Mouse (Mus musculus): ENCODE results near the gene Ncbp1. TPM values are rescaled to one million over a fixed set of nuclear protein-coding genes. Genes with fewer than 3 reads are reported as not detected.

The Ncbp1 gene
- polyA plus RNA-seq, 1 experiment from 2014 or later: 70.2 TPM

GRCm38 (mm10) chr4:46120767-46121166, 17.6 kb upstream of the Ncbp1 start:
- Histone ChIP-seq H3K27ac (ENCODE audit: low read length) (no peak overlapping the region), H3K27me3 (ENCODE audit: control insufficient read depth, insufficient read depth, low read depth, low read length) (no peaks in the 10 kb centered on the region), H3K4me1 (ENCODE audit: control insufficient read depth, insufficient read depth, low read length) (no peaks in the 10 kb centered on the region), H3K9ac (ENCODE audit: low read depth, low read length) (no peak overlapping the region), H3K4me2 (ENCODE audit: low read length) (no peak overlapping the region), H3K36me3 (ENCODE audit: control insufficient read depth, insufficient read depth, low read length) (peaks cover 39% of the 10 kb centered on the region), H3K9me3 (replicated peaks; ENCODE audit: control insufficient read depth, low read length, poor library complexity, severe bottlenecking) (no peaks in the 10 kb centered on the region), H3K4me3 (ENCODE audit: low read depth, low read length) (no peak overlapping the region)
- WGBS: 91% methylated on average over 3 of the region's 3 CpGs
- no peak for ATAC-seq

GRCm38 (mm10) chr4:46123358-46123757, 15.1 kb upstream of the Ncbp1 start:
- Histone ChIP-seq H3K27me3 (ENCODE audit: control insufficient read depth, insufficient read depth, low read depth, low read length) (no peaks in the 10 kb centered on the region), H3K4me1 (ENCODE audit: control insufficient read depth, insufficient read depth, low read length) (no peaks in the 10 kb centered on the region), H3K4me3 (ENCODE audit: low read depth, low read length) (no peak overlapping the region), H3K27ac (ENCODE audit: low read length) (no peak overlapping the region), H3K9me3 (replicated peaks; ENCODE audit: control insufficient read depth, low read length, poor library complexity, severe bottlenecking) (no peaks in the 10 kb centered on the region), H3K9ac (ENCODE audit: low read depth, low read length) (no peak overlapping the region), H3K36me3 (ENCODE audit: control insufficient read depth, insufficient read depth, low read length) (peaks cover 29% of the 10 kb centered on the region), H3K4me2 (ENCODE audit: low read length) (no peak overlapping the region)
- no peak for ATAC-seq
- 91% methylated on average over 6 of the region's 6 CpGs for WGBS

GRCm38 (mm10) chr4:46126541-46126940, 11.9 kb upstream of the Ncbp1 start:
- H3K36me3 ChIP-seq (ENCODE audit: control insufficient read depth, insufficient read depth, low read length): peaks cover 34% of the 10 kb centered on the region
- ATAC-seq: peak; percentile 66; the same call in 1 of the 2 replicates
- WGBS: 47% methylated on average over 2 of the region's 2 CpGs

GRCm38 (mm10) chr4:46129311-46130004, 9.0 kb upstream of the Ncbp1 start:
- H3K4me3 ChIP-seq (ENCODE audit: low read depth, low read length): no peak overlapping the region
- H3K27me3 ChIP-seq (ENCODE audit: control insufficient read depth, insufficient read depth, low read depth, low read length): no peaks in the 10 kb centered on the region
- H3K27ac ChIP-seq (ENCODE audit: low read length): no peak overlapping the region
- H3K9ac ChIP-seq (ENCODE audit: low read depth, low read length): no peak overlapping the region
- no peaks in the 10 kb centered on the region for H3K9me3 ChIP-seq (replicated peaks; ENCODE audit: control insufficient read depth, low read length, poor library complexity, severe bottlenecking)
- WGBS: 90% methylated on average over 8 of the region's 8 CpGs
- H3K36me3 ChIP-seq (ENCODE audit: control insufficient read depth, insufficient read depth, low read length): peaks cover 31% of the 10 kb centered on the region
- no peak overlapping the region for H3K4me2 ChIP-seq (ENCODE audit: low read length)
- H3K4me1 ChIP-seq (ENCODE audit: control insufficient read depth, insufficient read depth, low read length): no peaks in the 10 kb centered on the region
- no peak for ATAC-seq

More at GRCm38 (mm10) chr4:46126541-46126940, 11.9 kb upstream of the Ncbp1 start:
- Histone ChIP-seq H3K27ac (ENCODE audit: low read length) (no peak overlapping the region), H3K4me2 (ENCODE audit: low read length) (no peak overlapping the region), H3K9me3 (replicated peaks; ENCODE audit: control insufficient read depth, low read length, poor library complexity, severe bottlenecking) (no peaks in the 10 kb centered on the region), H3K9ac (ENCODE audit: low read depth, low read length) (no peak overlapping the region), H3K4me1 (ENCODE audit: control insufficient read depth, insufficient read depth, low read length) (no peaks in the 10 kb centered on the region), H3K27me3 (ENCODE audit: control insufficient read depth, insufficient read depth, low read depth, low read length) (no peaks in the 10 kb centered on the region), H3K4me3 (ENCODE audit: low read depth, low read length) (no peak overlapping the region)

GRCm38 (mm10) chr4:46130221-46130620, 8.2 kb upstream of the Ncbp1 start:
- peaks cover 27% of the 10 kb centered on the region for H3K36me3 ChIP-seq (ENCODE audit: control insufficient read depth, insufficient read depth, low read length)
- no peaks in the 10 kb centered on the region for H3K4me1 ChIP-seq (ENCODE audit: control insufficient read depth, insufficient read depth, low read length)
- no peak overlapping the region for H3K27ac ChIP-seq (ENCODE audit: low read length)
- 72% methylated on average over 3 of the region's 3 CpGs for WGBS
- no peaks in the 10 kb centered on the region for H3K9me3 ChIP-seq (replicated peaks; ENCODE audit: control insufficient read depth, low read length, poor library complexity, severe bottlenecking)
- ATAC-seq: no peak
- H3K9ac ChIP-seq (ENCODE audit: low read depth, low read length): no peak overlapping the region
- H3K4me2 ChIP-seq (ENCODE audit: low read length): no peak overlapping the region
- no peak overlapping the region for H3K4me3 ChIP-seq (ENCODE audit: low read depth, low read length)
- no peaks in the 10 kb centered on the region for H3K27me3 ChIP-seq (ENCODE audit: control insufficient read depth, insufficient read depth, low read depth, low read length)

GRCm38 (mm10) chr4:46131791-46132190, 6.6 kb upstream of the Ncbp1 start:
- ATAC-seq: no peak
- no peak overlapping the region for H3K4me3 ChIP-seq (ENCODE audit: low read depth, low read length)
- peaks cover under 1% of the 10 kb centered on the region for H3K4me1 ChIP-seq (ENCODE audit: control insufficient read depth, insufficient read depth, low read length)
- H3K9ac ChIP-seq (ENCODE audit: low read depth, low read length): no peak overlapping the region
- no peaks in the 10 kb centered on the region for H3K27me3 ChIP-seq (ENCODE audit: control insufficient read depth, insufficient read depth, low read depth, low read length)
- 90% methylated on average over 6 of the region's 6 CpGs for WGBS
- peaks cover 24% of the 10 kb centered on the region for H3K36me3 ChIP-seq (ENCODE audit: control insufficient read depth, insufficient read depth, low read length)
- no peak overlapping the region for H3K4me2 ChIP-seq (ENCODE audit: low read length)
- no peak overlapping the region for H3K27ac ChIP-seq (ENCODE audit: low read length)
- no peaks in the 10 kb centered on the region for H3K9me3 ChIP-seq (replicated peaks; ENCODE audit: control insufficient read depth, low read length, poor library complexity, severe bottlenecking)

GRCm38 (mm10) chr4:46137629-46138286, 655 bp upstream of the Ncbp1 start:
- Histone ChIP-seq H3K36me3 (ENCODE audit: control insufficient read depth, insufficient read depth, low read length) (no peaks in the 10 kb centered on the region), H3K9ac (ENCODE audit: low read depth, low read length) (peak overlapping the region; percentile 80), H3K4me2 (ENCODE audit: low read length) (peak overlapping the region; percentile 73), H3K27ac (ENCODE audit: low read length) (peak overlapping the region; percentile 98), H3K4me3 (ENCODE audit: low read depth, low read length) (peak overlapping the region; percentile 68), H3K9me3 (replicated peaks; ENCODE audit: control insufficient read depth, low read length, poor library complexity, severe bottlenecking) (no peaks in the 10 kb centered on the region), H3K27me3 (ENCODE audit: control insufficient read depth, insufficient read depth, low read depth, low read length) (no peaks in the 10 kb centered on the region), H3K4me1 (ENCODE audit: control insufficient read depth, insufficient read depth, low read length) (peaks cover 23% of the 10 kb centered on the region)
- WGBS: 6% methylated on average over 17 of the region's 17 CpGs
- ATAC-seq: peak; percentile 84

GRCm38 (mm10) chr4:46144323-46144722, 5.9 kb downstream of the Ncbp1 start:
- Histone ChIP-seq H3K4me3 (ENCODE audit: low read depth, low read length) (no peak overlapping the region), H3K4me2 (ENCODE audit: low read length) (no peak overlapping the region), H3K9me3 (replicated peaks; ENCODE audit: control insufficient read depth, low read length, poor library complexity, severe bottlenecking) (no peaks in the 10 kb centered on the region), H3K9ac (ENCODE audit: low read depth, low read length) (no peak overlapping the region), H3K36me3 (ENCODE audit: control insufficient read depth, insufficient read depth, low read length) (peaks cover 6% of the 10 kb centered on the region), H3K4me1 (ENCODE audit: control insufficient read depth, insufficient read depth, low read length) (peaks cover 12% of the 10 kb centered on the region), H3K27ac (ENCODE audit: low read length) (no peak overlapping the region), H3K27me3 (ENCODE audit: control insufficient read depth, insufficient read depth, low read depth, low read length) (no peaks in the 10 kb centered on the region)
- WGBS: 73% methylated on average over 3 of the region's 3 CpGs
- no peak for ATAC-seq

- Histone ChIP-seq H3K27ac (ENCODE audit: low read length) (no peak overlapping the region), H3K36me3 (ENCODE audit: control insufficient read depth, insufficient read depth, low read length) (peaks cover 10% of the 10 kb centered on the region), H3K9me3 (replicated peaks; ENCODE audit: control insufficient read depth, low read length, poor library complexity, severe bottlenecking) (no peaks in the 10 kb centered on the region), H3K4me1 (ENCODE audit: control insufficient read depth, insufficient read depth, low read length) (no peaks in the 10 kb centered on the region), H3K9ac (ENCODE audit: low read depth, low read length) (no peak overlapping the region), H3K27me3 (ENCODE audit: control insufficient read depth, insufficient read depth, low read depth, low read length) (no peaks in the 10 kb centered on the region), H3K4me2 (ENCODE audit: low read length) (no peak overlapping the region), H3K4me3 (ENCODE audit: low read depth, low read length) (no peak overlapping the region)
- ATAC-seq: no peak
- WGBS: 91% methylated on average over 1 of the region's 1 CpGs
Measured at GRCm38 (mm10) chr4:46146881-46147280, 8.5 kb downstream of the Ncbp1 start.
